In genomic region chr5:36146589-36146988, GRCm38 (mm10) we compare ENCODE assay signal across 20 mouse cellular contexts. TPM values are rescaled to one million over a fixed set of nuclear protein-coding genes. Genes with fewer than 3 reads are reported as not detected.
"Had no signal": no experiment of that assay in that cellular context is flagged by ENCODE, and none has a peak within 500 bp of the region (broad histone marks: within the 10 kb centered on the region; RNA-seq: fewer than 3 reads in every experiment).

No protein-coding gene starts in this region.

- H3K9ac ChIP-seq: neural tube, embryonic 13.5 days; neural tube, embryonic 15.5 days; stomach, embryonic 15.5 days had no signal

- H3K27me3 ChIP-seq: stomach, embryonic 15.5 days had no signal

- H3K4me1 ChIP-seq: neural tube, embryonic 15.5 days; stomach, embryonic 15.5 days had no signal

- H3K4me3 ChIP-seq: neural tube, embryonic 13.5 days; neural tube, embryonic 15.5 days; stomach, embryonic 15.5 days had no signal

- H3K4me2 ChIP-seq: neural tube, embryonic 13.5 days; neural tube, embryonic 15.5 days; stomach, embryonic 15.5 days had no signal

- DNase-seq: retina, postnatal 1 day; right cerebral cortex, adult 18-20 months; right cerebral cortex, postnatal 14 days; right cerebral cortex, postnatal 25 days; right cerebral cortex, postnatal 4 days; spleen, adult 18-20 months; thymus, adult 18-20 months; thymus, adult 2 months; thymus, postnatal 14 days; thymus, postnatal 25 days; thymus, postnatal 36 days; thymus, postnatal 4 days had no signal

- H3K36me3 ChIP-seq: neural tube, embryonic 13.5 days; neural tube, embryonic 15.5 days; stomach, embryonic 15.5 days had no signal

- H3K9me3 ChIP-seq: neural tube, embryonic 13.5 days; neural tube, embryonic 15.5 days; stomach, embryonic 15.5 days had no signal

- H3K27ac ChIP-seq: neural tube, embryonic 13.5 days; neural tube, embryonic 15.5 days; stomach, embryonic 15.5 days; stomach, postnatal 0 days had no signal

RNA-seq across cellular contexts. Expression of gene Psapl1, which starts 57.2 kb away (rescaled TPM):
- total RNA-seq: neutrophil, adult 5-6 weeks had no signal
- polyA plus RNA-seq: neural tube, embryonic 14.5 days; neural tube, embryonic 15.5 days; spleen, adult 2 months; testis, adult 2 months had no signal
